Mouse (Mus musculus): ENCODE measurements around the gene Gm8947. TPM values are rescaled to one million over a fixed set of nuclear protein-coding genes. Genes with fewer than 3 reads are reported as not detected.
"Not testable (repeated sequence)": the region's sequence is repeated elsewhere in the genome, so short reads cannot be mapped to it uniquely, and the experiment has no call there.

Gene Gm8947
- not detected in 2 replicates for polyA plus RNA-seq (2012; rRNA removed)

GRCm38 (mm10) chr1:151192075-151192474 is at the start of gene Gm8947:
Gene Gm8947, plus strand, starts transcription at chr1:151192376.
- DNase-seq (ENCODE audit: extremely low spot score in 1 of 2, low spot score in 1 of 2): not testable (repeated sequence)

- no peak for DNase-seq (ENCODE audit: extremely low spot score in 1 of 2, low spot score in 1 of 2)
Measured at GRCm38 (mm10) chr1:151144471-151145146, 47.6 kb upstream of the Gm8947 start.

GRCm38 (mm10) chr1:151147801-151148200 is 44.4 kb upstream of the Gm8947 start:
- DNase-seq (ENCODE audit: extremely low spot score in 1 of 2, low spot score in 1 of 2): no peak

GRCm38 (mm10) chr1:151150211-151150610 is 42.0 kb upstream of the Gm8947 start:
- no peak for DNase-seq (ENCODE audit: extremely low spot score in 1 of 2, low spot score in 1 of 2)

- DNase-seq (ENCODE audit: extremely low spot score in 1 of 2, low spot score in 1 of 2): no peak
Measured at GRCm38 (mm10) chr1:151151089-151151488, 41.1 kb upstream of the Gm8947 start.

- no peak for DNase-seq (ENCODE audit: extremely low spot score in 1 of 2, low spot score in 1 of 2)
Measured at GRCm38 (mm10) chr1:151153056-151153652, 39.0 kb upstream of the Gm8947 start.

- not testable (repeated sequence) for DNase-seq (ENCODE audit: extremely low spot score in 1 of 2, low spot score in 1 of 2)
Measured at GRCm38 (mm10) chr1:151154131-151154530, 38.0 kb upstream of the Gm8947 start.

GRCm38 (mm10) chr1:151156129-151156528 is 36.0 kb upstream of the Gm8947 start:
- DNase-seq (ENCODE audit: extremely low spot score in 1 of 2, low spot score in 1 of 2): no peak

- no peak for DNase-seq (ENCODE audit: extremely low spot score in 1 of 2, low spot score in 1 of 2)
Measured at GRCm38 (mm10) chr1:151156777-151157632, 35.2 kb upstream of the Gm8947 start.

GRCm38 (mm10) chr1:151157963-151158856 is 34.0 kb upstream of the Gm8947 start:
- no peak for DNase-seq (ENCODE audit: extremely low spot score in 1 of 2, low spot score in 1 of 2)

GRCm38 (mm10) chr1:151158857-151159510 is 33.2 kb upstream of the Gm8947 start:
- DNase-seq (ENCODE audit: extremely low spot score in 1 of 2, low spot score in 1 of 2): no peak

GRCm38 (mm10) chr1:151166031-151166430 is 26.1 kb upstream of the Gm8947 start:
- no peak for DNase-seq (ENCODE audit: extremely low spot score in 1 of 2, low spot score in 1 of 2)

GRCm38 (mm10) chr1:151167297-151168047 is 24.7 kb upstream of the Gm8947 start:
- no peak for DNase-seq (ENCODE audit: extremely low spot score in 1 of 2, low spot score in 1 of 2)

GRCm38 (mm10) chr1:151168637-151169036 is 23.5 kb upstream of the Gm8947 start:
- no peak for DNase-seq (ENCODE audit: extremely low spot score in 1 of 2, low spot score in 1 of 2)

- peak; percentile 26 to 34 for DNase-seq (ENCODE audit: extremely low spot score in 1 of 2, low spot score in 1 of 2)
Measured at GRCm38 (mm10) chr1:151171572-151172461, 20.4 kb upstream of the Gm8947 start.

GRCm38 (mm10) chr1:151177030-151177936 is 14.9 kb upstream of the Gm8947 start:
- peak in 1 of 2 experiments; percentile 25 for DNase-seq (ENCODE audit: extremely low spot score in 1 of 2, low spot score in 1 of 2)

GRCm38 (mm10) chr1:151177937-151178271 is 14.3 kb upstream of the Gm8947 start:
- DNase-seq (ENCODE audit: extremely low spot score in 1 of 2, low spot score in 1 of 2): no peak
